Mouse (Mus musculus) cerebellum, adult (tissue): ENCODE measurements at regions not wholly inside any gene's neighbourhood (a gene's known extent, or its start where the extent isn't known, plus 50 kb on each side); places are given as distances from the start of the nearest gene placed in this dataset.

Experiments used
- ATAC-seq: cut with Nextera tagmentation; 2 replicates; pipeline ENCODE4 v1.9.2; 2017; ENCODE audit warnings: mild to moderate bottlenecking, moderate library complexity, mixed read lengths; ENCODE audit not compliant: insufficient number of reproducible peaks, low FRiP score, low TSS enrichment

- no peak for ATAC-seq
Measured at GRCm38 (mm10) chr6:32739162-32739745, 151.3 kb upstream of the Plxna4 start.

GRCm38 (mm10) chr6:32728706-32729105, 140.7 kb upstream of the Plxna4 start:
- ATAC-seq, result no peak

GRCm38 (mm10) chr6:32726571-32726970, 138.6 kb upstream of the Plxna4 start:
- ATAC-seq, result no peak

GRCm38 (mm10) chr6:32717860-32718259, 129.9 kb upstream of the Plxna4 start:
- ATAC-seq, result no peak

- ATAC-seq, result no peak
Measured at GRCm38 (mm10) chr6:32715137-32715536, 127.1 kb upstream of the Plxna4 start.

GRCm38 (mm10) chr6:32710208-32710607, 122.2 kb upstream of the Plxna4 start:
- ATAC-seq, result no peak

- no peak for ATAC-seq
Measured at GRCm38 (mm10) chr6:32709566-32709965, 121.6 kb upstream of the Plxna4 start.

- ATAC-seq, result no peak
Measured at GRCm38 (mm10) chr6:32707417-32707816, 119.4 kb upstream of the Plxna4 start.

- no peak for ATAC-seq
Measured at GRCm38 (mm10) chr6:32706376-32706775, 118.4 kb upstream of the Plxna4 start.

GRCm38 (mm10) chr6:32703466-32703865, 115.5 kb upstream of the Plxna4 start:
- no peak for ATAC-seq

GRCm38 (mm10) chr6:32702245-32702791, 114.3 kb upstream of the Plxna4 start:
- peak; percentile 94 for ATAC-seq

- no peak for ATAC-seq
Measured at GRCm38 (mm10) chr6:32699811-32700210, 111.8 kb upstream of the Plxna4 start.

- 0 out of 2 replicates have a peak, but pooled peaks have one; percentile 32 for ATAC-seq
Measured at GRCm38 (mm10) chr6:32697771-32698270, 109.8 kb upstream of the Plxna4 start.

- ATAC-seq, result no peak
Measured at GRCm38 (mm10) chr6:32696037-32696436, 108.0 kb upstream of the Plxna4 start.

GRCm38 (mm10) chr6:32672552-32672951, 84.6 kb upstream of the Plxna4 start:
- no peak for ATAC-seq

GRCm38 (mm10) chr6:32659743-32660142, 71.8 kb upstream of the Plxna4 start:
- ATAC-seq, result no peak

- ATAC-seq, result no peak
Measured at GRCm38 (mm10) chr6:32657378-32657777, 69.4 kb upstream of the Plxna4 start.

GRCm38 (mm10) chr6:32654188-32654587, 66.2 kb upstream of the Plxna4 start:
- no peak for ATAC-seq

GRCm38 (mm10) chr6:32644016-32644415, 56.0 kb upstream of the Plxna4 start:
- ATAC-seq, result no peak

GRCm38 (mm10) chr6:32638843-32639242, 50.9 kb upstream of the Plxna4 start:
- no peak for ATAC-seq
